Mouse (Mus musculus) 3T3-L1 (cell line): ENCODE data around the gene Sfxn3.

Source experiments
- DNase-seq: peaks from one replicate; pipeline ENCODE4 v3.0.0-alpha.2; 2015; ENCODE audit warnings: low read depth, low spot score

Sfxn3 gene

GRCm38 (mm10) chr19:45047417-45047934 is at the start of gene Sfxn3:
Sfxn3 (plus strand) TSS chr19:45047503.
- peak; percentile 99 for DNase-seq

GRCm38 (mm10) chr19:44997786-44998185 is 49.5 kb upstream of the Sfxn3 start:
- DNase-seq = peak; percentile 51

GRCm38 (mm10) chr19:44999647-45000046 is 47.7 kb upstream of the Sfxn3 start:
- DNase-seq = no peak

GRCm38 (mm10) chr19:45002301-45002700 is 45.0 kb upstream of the Sfxn3 start:
- DNase-seq = no peak

GRCm38 (mm10) chr19:45003740-45004516 is 43.4 kb upstream of the Sfxn3 start:
- no peak for DNase-seq

GRCm38 (mm10) chr19:45005444-45005843 is 41.9 kb upstream of the Sfxn3 start, which contains the start of gene Twnk:
Twnk (plus strand) TSS chr19:45005663.
- DNase-seq = peak; percentile 86

GRCm38 (mm10) chr19:45005957-45006712 is 41.2 kb upstream of the Sfxn3 start, which contains the start of gene Mrpl43:
Mrpl43 (minus strand) TSS chr19:45006442.
- peak; percentile 96 for DNase-seq

GRCm38 (mm10) chr19:45007021-45007420 is 40.3 kb upstream of the Sfxn3 start:
- no peak for DNase-seq

- DNase-seq = no peak
These were observed 39.7 kb upstream of the Sfxn3 start for GRCm38 (mm10) chr19:45007425-45008191.

GRCm38 (mm10) chr19:45010646-45011045 is 36.7 kb upstream of the Sfxn3 start:
- peak; percentile 70 for DNase-seq

GRCm38 (mm10) chr19:45012219-45012618 is 35.1 kb upstream of the Sfxn3 start:
- DNase-seq = no peak

GRCm38 (mm10) chr19:45012636-45013035 is 34.7 kb upstream of the Sfxn3 start:
- peak; percentile 83 for DNase-seq

- DNase-seq = no peak
These were observed 33.6 kb upstream of the Sfxn3 start for GRCm38 (mm10) chr19:45013581-45014225.

- peak; percentile 65 for DNase-seq
These were observed 32.9 kb upstream of the Sfxn3 start, which contains the start of gene Lzts2 for GRCm38 (mm10) chr19:45014335-45014971. Lzts2 (plus strand) TSS chr19:45014414.

- peak; percentile 47 for DNase-seq
These were observed 32.3 kb upstream of the Sfxn3 start for GRCm38 (mm10) chr19:45014981-45015402.

GRCm38 (mm10) chr19:45015518-45016281 is 31.6 kb upstream of the Sfxn3 start:
- DNase-seq = peak; percentile 51

- peak; percentile 97 for DNase-seq
These were observed 30.7 kb upstream of the Sfxn3 start for GRCm38 (mm10) chr19:45016341-45017215.

- DNase-seq = peak; percentile 85
These were observed 30.0 kb upstream of the Sfxn3 start for GRCm38 (mm10) chr19:45017216-45017771.
